Mouse (Mus musculus) embryonic fibroblast, embryonic 13.5 days (primary cell): Measurements from ENCODE around the gene Il15ra.

Experiments used
- CTCF ChIP-seq: IDR thresholded peaks from 2 replicates; pipeline ENCODE4 v1.5.1; 2011; ENCODE audit warnings: mild to moderate bottlenecking, control low read depth, low read length, moderate library complexity, borderline replicate concordance; ENCODE audit not compliant: insufficient read depth
- POLR2A ChIP-seq: IDR thresholded peaks from 2 replicates; pipeline ENCODE4 v1.6.1; 2011; ENCODE audit warnings: low read depth, mild to moderate bottlenecking, control low read depth, low read length, moderate library complexity

DNA sequence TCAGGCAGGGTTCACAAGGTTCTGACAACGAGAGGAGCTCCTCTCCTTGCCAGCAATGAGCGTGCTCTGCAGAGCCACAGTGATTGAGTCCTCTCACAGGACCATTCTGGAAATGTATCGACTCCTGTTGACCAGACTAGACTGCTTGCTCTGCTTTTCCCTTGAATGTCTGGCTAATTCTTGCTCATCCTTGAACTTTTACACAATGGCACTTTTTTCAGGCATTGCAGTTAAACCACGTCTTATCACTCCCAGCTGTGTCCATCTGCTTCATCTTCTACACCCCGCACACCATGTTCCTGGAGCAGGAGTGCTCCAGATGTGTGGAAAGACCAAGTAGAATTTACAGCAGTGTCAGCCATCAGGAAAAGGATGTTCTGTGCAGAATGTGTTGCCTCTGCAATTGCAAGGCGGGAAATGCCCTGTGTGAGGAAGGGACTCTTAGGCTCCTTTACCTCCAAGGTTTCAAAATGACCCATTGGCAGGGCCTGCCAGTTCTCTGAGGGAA, 7.4 kb downstream of the Il15ra start:
- TF ChIP-seq CTCF = no peak
- no peak for TF ChIP-seq POLR2A
